Mouse (Mus musculus): ENCODE results near the gene Riox1. TPM values are rescaled to one million over a fixed set of nuclear protein-coding genes. Genes with fewer than 3 reads are reported as not detected.

Riox1 gene
- total and polyA plus RNA-seq, 2 experiments from 2014 or later: 13.1 to 22.3 TPM

DNA sequence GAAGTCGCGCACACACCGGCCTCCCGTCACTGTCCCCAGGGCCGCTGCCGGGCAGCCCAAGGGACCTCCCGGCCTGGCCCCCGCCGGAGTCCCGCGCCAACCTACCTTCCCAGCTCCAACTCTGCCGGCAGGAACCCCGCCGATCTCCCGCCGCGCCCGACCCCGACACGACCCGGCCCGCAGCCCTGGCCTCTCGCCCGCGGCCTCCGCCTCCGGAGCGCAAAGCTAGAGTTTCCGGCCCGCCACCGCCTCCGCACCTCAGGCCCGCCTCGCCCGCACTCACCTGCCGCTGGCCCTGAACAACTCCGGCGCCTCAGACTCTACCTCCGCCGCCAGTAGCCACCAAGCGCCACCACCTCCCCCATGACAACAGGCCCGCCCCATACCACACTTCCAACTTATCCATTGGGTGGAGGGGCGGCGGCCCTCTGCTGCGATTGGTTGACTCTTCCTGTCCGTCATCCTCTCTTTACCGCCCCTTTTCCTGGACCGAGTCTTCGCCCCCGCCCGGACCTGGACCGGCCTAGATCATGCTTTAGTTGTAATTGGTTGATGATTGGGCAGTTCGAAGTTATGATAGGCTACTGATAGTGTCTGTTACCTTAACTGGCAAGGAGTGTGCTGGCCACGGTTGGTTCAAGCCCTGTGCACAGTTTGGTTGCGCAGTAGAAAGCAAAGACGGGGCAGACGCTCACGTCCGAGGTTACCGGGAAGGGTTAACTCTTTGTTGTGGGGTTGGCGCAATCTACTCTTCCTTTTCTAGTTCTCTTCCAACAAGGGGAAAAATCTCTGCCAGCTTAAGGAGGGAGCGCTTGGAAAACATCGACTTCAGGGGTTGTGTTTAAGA is 28.6 kb upstream of the Riox1 start, which contains the start of gene Numb:
Numb (minus strand) TSS at position 400 of the 847 bp plus-strand sequence.
- DNase-seq: peak; percentile 98
- WGBS: 2% methylated on average over 62 of the region's 63 CpGs
- Histone ChIP-seq H3K36me3 (ENCODE audit: insufficient read depth) (no peaks in the 10 kb centered on the region), H3K4me2 (ENCODE audit: low read depth) (peak within 1 kb of the TSS; percentile 94), H3K4me3 (ENCODE audit: low read depth, low read length) (peak within 1 kb of the TSS; percentile 95), H3K4me1 (ENCODE audit: insufficient read depth) (peaks cover 6% of the 10 kb centered on the region; the same call in 1 of the 2 replicates), H3K9me3 (ENCODE audit: low read length) (no peaks in the 10 kb centered on the region), H3K27me3 (ENCODE audit: insufficient read depth, low read length) (no peaks in the 10 kb centered on the region), H3K9ac (peak within 1 kb of the TSS; percentile 62), H3K27ac (ENCODE audit: low read depth, low read length) (peak within 1 kb of the TSS; percentile 37)
- ATAC-seq: peak; percentile 99
- no peak for TF ChIP-seq CTCF (IDR thresholded peaks at IDR 0.05; ENCODE audit: low read depth)

DNA sequence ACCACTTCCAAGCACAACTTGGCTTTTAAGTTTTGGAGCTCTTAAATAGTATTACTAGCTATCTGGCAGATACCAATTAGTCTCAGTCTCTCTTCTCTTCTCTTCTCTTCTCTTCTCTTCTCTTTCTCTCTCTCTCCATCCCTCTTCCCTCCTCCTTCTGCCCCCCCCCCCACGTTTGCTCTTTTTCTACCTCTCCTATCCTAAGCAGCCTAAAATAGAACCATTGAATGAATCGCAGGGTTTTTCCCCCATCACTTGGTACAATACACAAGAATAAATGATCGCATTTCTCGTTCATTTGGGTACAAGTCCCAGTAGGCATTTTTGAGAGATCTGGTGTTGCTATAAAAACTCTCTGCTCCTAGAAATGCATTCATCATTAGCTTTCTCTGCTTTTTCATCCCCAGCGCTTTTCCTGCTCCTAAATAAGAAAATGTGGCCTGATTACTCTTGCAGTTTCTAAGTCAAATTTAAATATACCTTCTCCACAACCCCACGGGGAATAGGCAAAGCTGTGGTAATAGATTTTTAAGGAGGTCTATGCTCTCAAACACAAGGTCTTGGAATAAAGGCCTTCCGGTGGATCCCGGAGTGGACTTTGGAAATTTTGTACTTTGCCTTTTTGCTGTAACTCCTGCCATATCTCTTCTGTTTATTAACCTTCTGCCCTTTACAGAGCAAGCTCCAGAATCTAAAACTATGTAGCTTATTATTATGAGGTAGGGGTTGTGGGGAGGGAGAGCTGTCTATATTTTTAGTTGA is 27.5 kb upstream of the Riox1 start:
- ATAC-seq (no peak), DNase-seq (no peak)
- H3K9me3 ChIP-seq (ENCODE audit: low read length): no peaks in the 10 kb centered on the region
- H3K36me3 ChIP-seq (ENCODE audit: insufficient read depth): no peaks in the 10 kb centered on the region
- peaks cover 6% of the 10 kb centered on the region; the same call in 1 of the 2 replicates for H3K4me1 ChIP-seq (ENCODE audit: insufficient read depth)
- peak overlapping the region; percentile 95 for H3K4me3 ChIP-seq (ENCODE audit: low read depth, low read length)
- H3K9ac ChIP-seq: no peak overlapping the region
- TF ChIP-seq CTCF (IDR thresholded peaks at IDR 0.05; ENCODE audit: low read depth): no peak
- WGBS: 28% methylated on average over 8 of the region's 8 CpGs
- H3K27ac ChIP-seq (ENCODE audit: low read depth, low read length): no peak overlapping the region
- no peaks in the 10 kb centered on the region for H3K27me3 ChIP-seq (ENCODE audit: insufficient read depth, low read length)
- H3K4me2 ChIP-seq (ENCODE audit: low read depth): peak overlapping the region; percentile 94

DNA sequence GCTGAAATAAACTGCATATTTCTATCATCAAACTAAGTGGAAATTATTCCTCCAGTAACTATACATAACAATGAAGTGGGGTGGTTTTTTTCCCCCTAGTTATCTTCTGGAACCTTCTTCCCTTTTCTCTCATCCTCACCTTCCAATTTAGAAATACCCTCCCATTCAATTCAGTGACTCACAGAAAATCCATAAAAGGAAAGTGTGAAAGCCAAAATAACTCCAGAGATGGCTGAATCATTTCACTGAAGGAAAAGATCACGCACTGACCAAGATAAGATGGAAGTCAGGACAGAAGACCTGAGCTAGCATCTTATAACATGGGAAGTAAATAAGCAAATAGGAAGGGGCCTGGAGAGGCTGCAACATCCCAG is 26.9 kb upstream of the Riox1 start:
- peaks cover 6% of the 10 kb centered on the region; the same call in 1 of the 2 replicates for H3K4me1 ChIP-seq (ENCODE audit: insufficient read depth)
- no peak for DNase-seq
- H3K27ac ChIP-seq (ENCODE audit: low read depth, low read length): no peak overlapping the region
- H3K4me3 ChIP-seq (ENCODE audit: low read depth, low read length): no peak overlapping the region
- no peak for TF ChIP-seq CTCF (IDR thresholded peaks at IDR 0.05; ENCODE audit: low read depth)
- H3K4me2 ChIP-seq (ENCODE audit: low read depth): no peak overlapping the region
- ATAC-seq: no peak
- WGBS: 80% methylated on average over 1 of the region's 1 CpGs
- H3K27me3 ChIP-seq (ENCODE audit: insufficient read depth, low read length): no peaks in the 10 kb centered on the region
- no peak overlapping the region for H3K9ac ChIP-seq
- no peaks in the 10 kb centered on the region for H3K36me3 ChIP-seq (ENCODE audit: insufficient read depth)
- no peaks in the 10 kb centered on the region for H3K9me3 ChIP-seq (ENCODE audit: low read length)

DNA sequence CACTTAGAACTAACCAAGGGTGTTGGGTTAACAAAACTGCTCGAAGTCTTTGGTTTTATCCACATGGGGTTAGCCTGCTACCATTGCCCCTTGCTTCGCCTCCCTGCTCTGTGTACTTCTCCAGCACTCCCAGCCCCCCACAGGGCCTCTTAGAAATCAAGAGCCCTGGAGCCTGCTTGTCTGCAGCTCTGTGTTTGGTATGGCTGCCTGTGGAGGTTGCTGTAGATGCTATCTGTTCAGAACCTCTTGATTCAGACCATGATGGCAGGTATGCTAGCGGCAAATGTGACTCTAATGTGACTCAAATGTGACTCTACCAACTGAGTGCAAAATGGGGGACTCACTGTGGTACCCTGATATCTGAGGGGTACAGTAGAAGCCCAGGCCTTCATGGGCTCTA is 26.1 kb upstream of the Riox1 start:
- no peak for TF ChIP-seq CTCF (IDR thresholded peaks at IDR 0.05; ENCODE audit: low read depth)
- ATAC-seq: no peak

DNA sequence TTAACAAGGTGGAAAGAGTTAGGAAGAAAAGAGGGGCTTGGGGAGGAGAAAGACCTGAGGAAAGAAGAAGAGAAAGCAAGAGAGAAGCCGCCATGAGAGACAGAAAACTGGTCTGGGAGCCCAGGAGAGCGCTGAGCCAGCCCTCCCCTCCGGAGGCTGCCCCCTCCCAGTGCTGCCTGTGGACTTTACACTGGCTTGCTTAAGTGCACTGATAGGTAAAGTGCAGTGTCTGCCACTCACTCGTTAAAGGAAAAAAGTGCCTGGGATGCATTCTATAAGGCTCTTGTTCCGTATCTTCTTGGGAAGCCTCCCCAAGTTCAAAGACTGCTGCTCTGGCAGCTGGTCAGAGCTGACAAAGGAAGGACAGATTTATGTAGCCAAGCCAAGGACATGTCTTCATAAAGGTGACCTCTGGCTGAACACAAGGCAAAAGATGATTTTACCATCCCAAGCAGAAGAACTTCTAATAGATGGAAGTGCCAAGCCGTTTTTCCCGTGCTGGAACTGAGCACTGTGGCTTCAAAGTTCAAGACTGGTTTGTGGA is 25.2 kb upstream of the Riox1 start:
- no peak overlapping the region for H3K4me3 ChIP-seq (ENCODE audit: low read depth, low read length)
- 62% methylated on average over 7 of the region's 7 CpGs for WGBS
- ATAC-seq (no peak), DNase-seq (no peak)
- no peaks in the 10 kb centered on the region for H3K36me3 ChIP-seq (ENCODE audit: insufficient read depth)
- H3K27me3 ChIP-seq (ENCODE audit: insufficient read depth, low read length): no peaks in the 10 kb centered on the region
- H3K9me3 ChIP-seq (ENCODE audit: low read length): no peaks in the 10 kb centered on the region
- H3K27ac ChIP-seq (ENCODE audit: low read depth, low read length): no peak overlapping the region
- H3K4me1 ChIP-seq (ENCODE audit: insufficient read depth): peaks cover 6% of the 10 kb centered on the region; the same call in 1 of the 2 replicates
- no peak for TF ChIP-seq CTCF (IDR thresholded peaks at IDR 0.05; ENCODE audit: low read depth)
- H3K4me2 ChIP-seq (ENCODE audit: low read depth): no peak overlapping the region
- no peak overlapping the region for H3K9ac ChIP-seq

More for the DNA sequence above, 26.1 kb upstream of the Riox1 start:
- H3K4me2 ChIP-seq (ENCODE audit: low read depth): no peak overlapping the region
- no peak overlapping the region for H3K27ac ChIP-seq (ENCODE audit: low read depth, low read length)
- H3K9me3 ChIP-seq (ENCODE audit: low read length): no peaks in the 10 kb centered on the region
- H3K36me3 ChIP-seq (ENCODE audit: insufficient read depth): no peaks in the 10 kb centered on the region
- no peaks in the 10 kb centered on the region for H3K27me3 ChIP-seq (ENCODE audit: insufficient read depth, low read length)
- 62% methylated on average over 3 of the region's 3 CpGs for WGBS
- peaks cover 6% of the 10 kb centered on the region; the same call in 1 of the 2 replicates for H3K4me1 ChIP-seq (ENCODE audit: insufficient read depth)
- DNase-seq: no peak
- H3K4me3 ChIP-seq (ENCODE audit: low read depth, low read length): no peak overlapping the region
- no peak overlapping the region for H3K9ac ChIP-seq

DNA sequence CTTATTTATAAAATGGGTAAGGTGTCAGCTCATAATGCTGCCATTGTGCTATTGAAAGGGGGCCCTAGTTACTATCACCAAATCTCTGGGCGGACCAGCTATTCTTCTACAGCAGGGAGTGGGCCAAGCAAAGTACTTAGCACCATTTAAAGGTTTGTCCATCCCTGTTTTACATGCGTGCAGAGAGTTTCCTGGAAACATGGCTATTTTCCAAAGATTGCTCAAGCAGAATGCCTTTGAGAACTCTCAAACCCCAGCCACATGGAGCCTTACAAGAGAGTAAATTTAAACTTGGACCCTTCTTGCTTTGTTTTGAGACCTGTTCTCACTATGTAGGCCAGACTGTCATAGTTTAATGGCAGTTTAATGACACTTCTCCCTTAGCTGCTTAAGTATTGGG is 24.3 kb upstream of the Riox1 start:
- Histone ChIP-seq H3K4me3 (ENCODE audit: low read depth, low read length) (no peak overlapping the region), H3K9ac (no peak overlapping the region), H3K27ac (ENCODE audit: low read depth, low read length) (no peak overlapping the region), H3K4me2 (ENCODE audit: low read depth) (no peak overlapping the region), H3K4me1 (ENCODE audit: insufficient read depth) (no peaks in the 10 kb centered on the region), H3K36me3 (ENCODE audit: insufficient read depth) (no peaks in the 10 kb centered on the region), H3K9me3 (ENCODE audit: low read length) (no peaks in the 10 kb centered on the region), H3K27me3 (ENCODE audit: insufficient read depth, low read length) (no peaks in the 10 kb centered on the region)
- WGBS: 50% methylated on average over 2 of the region's 2 CpGs
- ATAC-seq (no peak), DNase-seq (no peak)
- no peak for TF ChIP-seq CTCF (IDR thresholded peaks at IDR 0.05; ENCODE audit: low read depth)
